Mouse (Mus musculus) forebrain, embryonic 11.5 days (tissue): ENCODE data around the gene Atat1. TPM values are rescaled to one million over a fixed set of nuclear protein-coding genes. Genes with fewer than 3 reads are reported as not detected.

ENCODE experiments used
- ATAC-seq: fragments of 200-750 bp; cut with Nextera tagmentation; replicated peaks from 2 replicates; pipeline ENCODE4 v1.8.0; 2017; ENCODE audit warnings: moderate TSS enrichment; ENCODE audit not compliant: low FRiP score
- DNase-seq: peaks from one replicate; pipeline ENCODE4 v3.0.0-alpha.2; 2017; ENCODE audit warnings: low spot score
- H3K27ac ChIP-seq: fragments of 300-500 bp; sonication (generic); 2 replicates; pipeline ENCODE4 v1.5.1; 2014; ENCODE audit warnings: low read depth, low read length
- H3K27me3 ChIP-seq: fragments of 300-500 bp; sonication (generic); 2 replicates; pipeline ENCODE4 v1.6.1; 2014; ENCODE audit warnings: mild to moderate bottlenecking, low read length, mixed read lengths; ENCODE audit not compliant: control insufficient read depth, insufficient read depth
- H3K36me3 ChIP-seq: fragments of 300-500 bp; sonication (generic); 2 replicates; pipeline ENCODE4 v1.6.1; 2014; ENCODE audit warnings: mild to moderate bottlenecking, low read length, moderate library complexity, mixed read lengths; ENCODE audit not compliant: control insufficient read depth, insufficient read depth
- H3K4me1 ChIP-seq: fragments of 300-500 bp; sonication (generic); replicated peaks from 2 replicates; pipeline ENCODE4 v1.6.1; 2014; ENCODE audit warnings: low read length, mixed read lengths; ENCODE audit not compliant: control insufficient read depth, insufficient read depth
- H3K4me2 ChIP-seq: fragments of 300-500 bp; sonication (generic); 2 replicates; pipeline ENCODE4 v1.6.1; 2014; ENCODE audit warnings: low read depth, mild to moderate bottlenecking, low read length, moderate library complexity, mixed read lengths; ENCODE audit not compliant: severe bottlenecking
- H3K4me3 ChIP-seq: fragments of 300-500 bp; sonication (generic); 2 replicates; pipeline ENCODE4 v1.5.1; 2014; ENCODE audit warnings: low read depth, low read length
- H3K9ac ChIP-seq: fragments of 300-500 bp; sonication (generic); 2 replicates; pipeline ENCODE4 v1.6.1; 2014; ENCODE audit warnings: low read length
- H3K9me3 ChIP-seq: fragments of 300-500 bp; sonication (generic); 2 replicates; pipeline ENCODE4 v1.6.1; 2016; ENCODE audit warnings: low read length, mixed read lengths; ENCODE audit not compliant: control insufficient read depth
- WGBS: fragments of 180-500 bp; shearing (Covaris S2); extraction: QIAGEN DNeasy Blood & Tissue Kit; methylation state at CpG from one replicate; pipeline ENCODE4 v1.1.7; 2014; 5-methylcytosine and 5-hydroxymethylcytosine counted together
- polyA plus RNA-seq: library from polyadenylated mRNA; unstranded; fragments of >200 nt; fragmentation: Nextera tagmentation; extraction: Ambion mirVana; gene quantifications from 2 replicates; pipeline ENCODE4 v1.2.1, GENCODE M21; 2014

Gene Atat1
- polyA plus RNA-seq, 1 experiment from 2014 or later = 213 TPM

- no peak overlapping the region for H3K9ac ChIP-seq
- DNase-seq (peak; percentile 96), ATAC-seq (peak; percentile 65; the same call in 1 of the 2 replicates)
- H3K4me3 ChIP-seq = no peak overlapping the region
- no peak overlapping the region for H3K27ac ChIP-seq
- H3K36me3 ChIP-seq = peaks cover 8% of the 10 kb centered on the region; the same call in 1 of the 2 replicates
- WGBS = 33% methylated on average over 21 of the region's 21 CpGs
- H3K4me2 ChIP-seq = no peak overlapping the region
- H3K9me3 ChIP-seq = peaks cover 2% of the 10 kb centered on the region; the same call in 1 of the 2 replicates
- peaks cover 8% of the 10 kb centered on the region for H3K4me1 ChIP-seq
- H3K27me3 ChIP-seq = no peaks in the 10 kb centered on the region
These were observed 35.9 kb downstream of the Atat1 start for GRCm38 (mm10) chr17:35873774-35874519.

GRCm38 (mm10) chr17:35870884-35871696 lies 38.8 kb downstream of the Atat1 start:
- whole genome bisulfite sequencing = 88% methylated on average over 8 of the region's 8 CpGs
- Histone ChIP-seq H3K9me3 (peaks cover 2% of the 10 kb centered on the region; the same call in 1 of the 2 replicates), H3K27me3 (no peaks in the 10 kb centered on the region), H3K9ac (no peak overlapping the region), H3K27ac (0 out of 2 replicates have a peak overlapping the region, but pooled peaks have one; percentile 6), H3K4me1 (peaks cover 22% of the 10 kb centered on the region), H3K4me2 (peak overlapping the region; percentile 95; the same call in 1 of the 2 replicates), H3K4me3 (no peak overlapping the region), H3K36me3 (peaks cover 8% of the 10 kb centered on the region; the same call in 1 of the 2 replicates)
- peak; percentile 66 for DNase-seq
- no peak for ATAC-seq

DNA sequence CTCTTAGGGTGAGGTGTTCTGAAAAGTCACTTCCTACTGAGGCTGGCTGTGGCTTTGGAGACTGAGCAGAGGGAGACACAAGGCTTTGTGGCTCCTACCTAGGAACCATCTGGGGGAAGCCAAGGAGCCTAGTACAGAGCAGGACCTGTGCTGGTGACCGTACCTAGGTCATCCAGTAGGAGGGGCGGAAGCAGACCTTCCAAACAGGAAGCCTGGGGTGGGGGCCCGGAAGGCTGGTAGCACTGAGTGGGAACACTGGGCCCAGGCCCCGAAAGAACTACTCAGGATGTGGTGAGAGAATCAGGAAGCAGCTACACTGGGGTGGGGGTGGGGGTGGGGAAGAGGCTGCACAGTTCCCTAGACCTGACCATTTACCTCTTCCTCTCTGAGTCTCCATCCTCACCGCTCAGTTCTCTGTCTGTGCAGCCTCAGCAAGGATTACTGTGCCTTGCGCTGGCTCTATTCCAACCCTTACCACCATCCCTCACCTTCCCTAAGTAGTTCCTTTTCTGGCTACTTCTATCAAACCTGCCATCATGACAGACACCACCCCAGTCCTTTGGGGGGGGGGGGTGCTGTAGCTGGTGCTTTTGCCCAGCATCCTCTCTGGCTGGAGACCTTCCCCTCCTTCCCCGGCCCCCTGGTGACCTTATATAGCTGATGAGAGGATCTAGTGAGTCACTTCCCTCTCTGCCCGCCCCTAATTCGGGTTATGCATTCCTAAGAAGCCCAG lies 39.6 kb downstream of the Atat1 start:
- no peak for DNase-seq
- Histone ChIP-seq H3K27ac (0 out of 2 replicates have a peak overlapping the region, but pooled peaks have one; percentile 6), H3K9me3 (peaks cover 2% of the 10 kb centered on the region; the same call in 1 of the 2 replicates), H3K9ac (peak overlapping the region; percentile 93; the same call in 1 of the 2 replicates), H3K4me2 (peak overlapping the region; percentile 95), H3K4me1 (peaks cover 22% of the 10 kb centered on the region), H3K36me3 (peaks cover 8% of the 10 kb centered on the region; the same call in 1 of the 2 replicates), H3K27me3 (no peaks in the 10 kb centered on the region), H3K4me3 (peak overlapping the region; percentile 67)
- no peak for ATAC-seq
- 71% methylated on average over 9 of the region's 9 CpGs for WGBS

- Histone ChIP-seq H3K4me3 (peak overlapping the region; percentile 67), H3K27me3 (no peaks in the 10 kb centered on the region), H3K4me2 (peak overlapping the region; percentile 95), H3K36me3 (peaks cover 5% of the 10 kb centered on the region; the same call in 1 of the 2 replicates), H3K4me1 (peaks cover 27% of the 10 kb centered on the region), H3K9me3 (peaks cover 2% of the 10 kb centered on the region; the same call in 1 of the 2 replicates), H3K27ac (peak overlapping the region; percentile 53; the same call in 1 of the 2 replicates), H3K9ac (peak overlapping the region; percentile 93)
- ATAC-seq (no peak), DNase-seq (peak; percentile 61)
- WGBS = 7% methylated on average over 7 of the region's 7 CpGs
These were observed 40.4 kb downstream of the Atat1 start for GRCm38 (mm10) chr17:35869346-35870067.

DNA sequence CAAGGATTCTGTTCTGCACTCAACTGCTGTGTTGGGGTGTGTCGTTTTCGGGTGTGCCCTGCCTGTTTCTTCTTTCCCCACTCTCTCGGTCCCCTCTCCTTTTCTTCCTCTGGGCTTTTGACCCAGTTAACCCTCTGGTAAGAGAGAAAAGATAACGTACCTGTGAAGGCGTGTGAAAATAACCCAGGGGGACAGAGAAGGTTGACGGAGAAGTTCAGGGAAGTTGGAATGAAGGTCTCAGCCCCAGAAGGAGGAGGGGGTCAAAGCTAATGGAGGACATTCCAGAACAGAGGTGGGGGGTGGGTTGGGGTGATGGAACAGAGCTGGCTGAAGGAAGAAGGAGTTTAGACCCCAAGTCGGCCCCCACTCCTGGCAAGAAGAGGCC lies 40.9 kb downstream of the Atat1 start:
- Histone ChIP-seq H3K4me3 (peak overlapping the region; percentile 67), H3K27me3 (no peaks in the 10 kb centered on the region), H3K27ac (peak overlapping the region; percentile 25; the same call in 1 of the 2 replicates), H3K36me3 (peaks cover 5% of the 10 kb centered on the region; the same call in 1 of the 2 replicates), H3K4me2 (peak overlapping the region; percentile 95), H3K4me1 (peaks cover 30% of the 10 kb centered on the region), H3K9me3 (peaks cover 2% of the 10 kb centered on the region; the same call in 1 of the 2 replicates), H3K9ac (peak overlapping the region; percentile 93)
- ATAC-seq = no peak
- DNase-seq = no peak
- WGBS = 8% methylated on average over 7 of the region's 7 CpGs

DNA sequence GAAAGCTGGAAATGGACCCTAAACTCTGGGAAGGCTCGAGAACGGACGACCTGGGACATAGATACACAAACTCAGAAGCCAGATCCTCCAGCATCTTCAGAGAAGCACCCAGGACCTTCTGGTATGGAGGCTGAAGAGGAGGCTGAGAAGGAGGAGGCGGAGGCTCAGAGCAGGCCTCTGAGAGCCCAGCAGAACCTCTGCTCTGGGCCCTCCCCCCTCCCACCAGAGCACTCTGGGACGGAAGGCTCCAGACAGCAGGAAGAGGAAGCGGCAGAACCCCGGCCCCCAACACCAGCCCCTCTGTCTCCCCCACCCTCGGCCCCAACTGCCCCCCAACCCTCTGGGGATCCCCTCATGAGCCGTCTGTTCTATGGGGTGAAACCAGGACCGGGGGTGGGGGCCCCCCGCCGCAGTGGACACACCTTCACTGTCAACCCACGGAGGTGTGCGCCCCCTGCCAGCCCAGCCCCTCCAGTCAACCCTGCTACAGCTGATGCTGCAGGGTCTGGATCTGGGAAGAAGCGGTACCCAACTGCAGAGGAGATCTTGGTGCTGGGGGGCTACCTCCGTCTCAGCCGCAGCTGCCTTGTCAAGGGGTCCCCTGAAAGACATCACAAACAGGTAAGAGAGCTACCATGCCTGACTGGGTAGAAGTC lies 41.6 kb downstream of the Atat1 start:
- peaks cover 5% of the 10 kb centered on the region; the same call in 1 of the 2 replicates for H3K36me3 ChIP-seq

More for the DNA sequence above, 41.6 kb downstream of the Atat1 start:
- Histone ChIP-seq H3K4me2 (peak overlapping the region; percentile 95), H3K4me3 (peak overlapping the region; percentile 67), H3K9ac (peak overlapping the region; percentile 93), H3K27me3 (no peaks in the 10 kb centered on the region), H3K9me3 (peaks cover 2% of the 10 kb centered on the region; the same call in 1 of the 2 replicates), H3K4me1 (peaks cover 30% of the 10 kb centered on the region), H3K27ac (0 out of 2 replicates have a peak overlapping the region, but pooled peaks have one; percentile 26)
- 42% methylated on average over 17 of the region's 17 CpGs for WGBS
- DNase-seq = no peak
- ATAC-seq = no peak
